Mouse (Mus musculus) liver, embryonic 15.5 days (tissue): ENCODE measurements around the gene Gm5105. TPM values are rescaled to one million over a fixed set of nuclear protein-coding genes. Genes with fewer than 3 reads are reported as not detected.

Source experiments
- ATAC-seq: fragments of 200-750 bp; cut with Nextera tagmentation; 2 replicates; pipeline ENCODE4 v1.8.0; 2017; ENCODE audit warnings: moderate number of reproducible peaks, mild to moderate bottlenecking, moderate library complexity; ENCODE audit not compliant: insufficient read depth
- H3K27ac ChIP-seq: fragments of 300-500 bp; sonication (generic); replicated peaks from 2 replicates; pipeline ENCODE4 v1.5.1; 2015; ENCODE audit warnings: mild to moderate bottlenecking, inconsistent platforms
- H3K27me3 ChIP-seq: fragments of 300-500 bp; sonication (generic); 2 replicates; pipeline ENCODE4 v1.6.1; 2015; ENCODE audit warnings: mild to moderate bottlenecking, inconsistent platforms
- H3K36me3 ChIP-seq: fragments of 300-500 bp; sonication (generic); replicated peaks from 2 replicates; pipeline ENCODE4 v1.6.1; 2015; ENCODE audit warnings: moderate library complexity, mild to moderate bottlenecking, inconsistent platforms
- H3K4me1 ChIP-seq: fragments of 300-500 bp; sonication (generic); replicated peaks from 2 replicates; pipeline ENCODE4 v1.6.1; 2015; ENCODE audit warnings: inconsistent platforms
- H3K4me2 ChIP-seq: fragments of 300-500 bp; sonication (generic); 2 replicates; pipeline ENCODE4 v1.6.1; 2015; ENCODE audit warnings: moderate library complexity, mild to moderate bottlenecking, inconsistent platforms
- H3K4me3 ChIP-seq: fragments of 300-500 bp; sonication (generic); replicated peaks from 2 replicates; pipeline ENCODE4 v1.5.1; 2015; ENCODE audit warnings: mild to moderate bottlenecking, inconsistent platforms
- H3K9ac ChIP-seq: fragments of 300-500 bp; sonication (generic); 2 replicates; pipeline ENCODE4 v1.6.1; 2015; ENCODE audit warnings: moderate library complexity, mild to moderate bottlenecking, inconsistent platforms
- H3K9me3 ChIP-seq: fragments of 300-500 bp; sonication (generic); replicated peaks from 2 replicates; pipeline ENCODE4 v1.6.1; 2016; ENCODE audit warnings: inconsistent platforms
- WGBS: fragments of 180-500 bp; shearing (Covaris S2); methylation state at CpG from one replicate; pipeline ENCODE4 v1.1.7; 2015; ENCODE audit warnings: mixed read lengths; ENCODE audit not compliant: insufficient replicate concordance; 5-methylcytosine and 5-hydroxymethylcytosine counted together
- polyA plus RNA-seq: library from polyadenylated mRNA; unstranded; fragments of >200 nt; fragmentation: Nextera tagmentation; extraction: Ambion mirVana; gene quantifications from 2 replicates; pipeline ENCODE4 v1.2.1, GENCODE M21; 2015

Gene Gm5105
- polyA plus RNA-seq, 1 experiment from 2014 or later = 0.09 TPM

GRCm38 (mm10) chr3:138095301-138095700, 28.1 kb upstream of the Gm5105 start:
- Histone ChIP-seq H3K4me2 (no peak overlapping the region), H3K27ac (no peak overlapping the region), H3K4me1 (no peaks in the 10 kb centered on the region), H3K4me3 (no peak overlapping the region), H3K9me3 (no peaks in the 10 kb centered on the region), H3K9ac (no peak overlapping the region), H3K36me3 (0 out of 2 replicates have a peak, but pooled peaks cover 5% of the 10 kb centered on the region), H3K27me3 (no peaks in the 10 kb centered on the region)
- WGBS = 39% methylated on average over 3 of the region's 3 CpGs
- ATAC-seq = no peak

GRCm38 (mm10) chr3:138083896-138084295, 16.7 kb upstream of the Gm5105 start:
- no peak for ATAC-seq
- no peaks in the 10 kb centered on the region for H3K9me3 ChIP-seq
- H3K9ac ChIP-seq = no peak overlapping the region
- no peaks in the 10 kb centered on the region for H3K36me3 ChIP-seq
- 64% methylated on average over 4 of the region's 4 CpGs for WGBS
- no peak overlapping the region for H3K4me3 ChIP-seq
- no peaks in the 10 kb centered on the region for H3K27me3 ChIP-seq
- H3K4me1 ChIP-seq = no peaks in the 10 kb centered on the region
- H3K4me2 ChIP-seq = no peak overlapping the region
- H3K27ac ChIP-seq = no peak overlapping the region

- WGBS = 62% methylated on average over 1 of the region's 1 CpGs
- no peaks in the 10 kb centered on the region for H3K4me1 ChIP-seq
- no peak overlapping the region for H3K9ac ChIP-seq
- no peak for ATAC-seq
- no peaks in the 10 kb centered on the region for H3K9me3 ChIP-seq
- no peak overlapping the region for H3K4me2 ChIP-seq
- H3K36me3 ChIP-seq = no peaks in the 10 kb centered on the region
- H3K27me3 ChIP-seq = no peaks in the 10 kb centered on the region
- no peak overlapping the region for H3K4me3 ChIP-seq
- no peak overlapping the region for H3K27ac ChIP-seq
These were observed 16.0 kb upstream of the Gm5105 start for GRCm38 (mm10) chr3:138083073-138083637.

GRCm38 (mm10) chr3:138078701-138079100, 11.5 kb upstream of the Gm5105 start:
- 57% methylated on average over 1 of the region's 1 CpGs for WGBS
- no peak overlapping the region for H3K4me2 ChIP-seq
- H3K4me3 ChIP-seq = no peak overlapping the region
- H3K9me3 ChIP-seq = no peaks in the 10 kb centered on the region
- H3K27me3 ChIP-seq = no peaks in the 10 kb centered on the region
- no peaks in the 10 kb centered on the region for H3K36me3 ChIP-seq
- no peak overlapping the region for H3K27ac ChIP-seq
- no peak overlapping the region for H3K9ac ChIP-seq
- H3K4me1 ChIP-seq = no peaks in the 10 kb centered on the region
- ATAC-seq = no peak

- H3K36me3 ChIP-seq = no peaks in the 10 kb centered on the region
- H3K4me2 ChIP-seq = no peak overlapping the region
- H3K9me3 ChIP-seq = no peaks in the 10 kb centered on the region
- no peaks in the 10 kb centered on the region for H3K4me1 ChIP-seq
- H3K9ac ChIP-seq = no peak overlapping the region
- ATAC-seq = no peak
- no peaks in the 10 kb centered on the region for H3K27me3 ChIP-seq
- H3K4me3 ChIP-seq = no peak overlapping the region
- H3K27ac ChIP-seq = no peak overlapping the region
- WGBS = 59% methylated on average over 11 of the region's 11 CpGs
These were observed 10.5 kb upstream of the Gm5105 start for GRCm38 (mm10) chr3:138077476-138078340.

GRCm38 (mm10) chr3:138075209-138075608, 8.0 kb upstream of the Gm5105 start:
- H3K36me3 ChIP-seq = no peaks in the 10 kb centered on the region
- H3K4me3 ChIP-seq = no peak overlapping the region
- H3K4me2 ChIP-seq = no peak overlapping the region
- H3K9me3 ChIP-seq = no peaks in the 10 kb centered on the region
- no peak overlapping the region for H3K9ac ChIP-seq
- 70% methylated on average over 8 of the region's 8 CpGs for WGBS
- no peaks in the 10 kb centered on the region for H3K4me1 ChIP-seq
- no peak overlapping the region for H3K27ac ChIP-seq
- no peaks in the 10 kb centered on the region for H3K27me3 ChIP-seq
- ATAC-seq = no peak

GRCm38 (mm10) chr3:138074214-138074613, 7.0 kb upstream of the Gm5105 start:
- Histone ChIP-seq H3K9me3 (no peaks in the 10 kb centered on the region), H3K27ac (no peak overlapping the region), H3K4me2 (no peak overlapping the region), H3K9ac (no peak overlapping the region), H3K4me1 (no peaks in the 10 kb centered on the region), H3K36me3 (no peaks in the 10 kb centered on the region), H3K27me3 (no peaks in the 10 kb centered on the region), H3K4me3 (no peak overlapping the region)
- no peak for ATAC-seq
- WGBS = 78% methylated on average over 1 of the region's 1 CpGs

- Histone ChIP-seq H3K9me3 (no peaks in the 10 kb centered on the region), H3K27ac (no peak overlapping the region), H3K9ac (no peak overlapping the region), H3K4me1 (no peaks in the 10 kb centered on the region), H3K36me3 (no peaks in the 10 kb centered on the region), H3K4me2 (no peak overlapping the region), H3K4me3 (no peak overlapping the region), H3K27me3 (no peaks in the 10 kb centered on the region)
- WGBS = 69% methylated on average over 10 of the region's 10 CpGs
- ATAC-seq = no peak
These were observed 4.4 kb upstream of the Gm5105 start for GRCm38 (mm10) chr3:138071476-138072073.

GRCm38 (mm10) chr3:138071004-138071403, 3.8 kb upstream of the Gm5105 start:
- Histone ChIP-seq H3K4me3 (no peak overlapping the region), H3K36me3 (no peaks in the 10 kb centered on the region), H3K9me3 (no peaks in the 10 kb centered on the region), H3K4me1 (no peaks in the 10 kb centered on the region), H3K9ac (no peak overlapping the region), H3K4me2 (no peak overlapping the region), H3K27me3 (no peaks in the 10 kb centered on the region), H3K27ac (no peak overlapping the region)
- 7% methylated on average over 1 of the region's 1 CpGs for WGBS
- ATAC-seq = no peak

GRCm38 (mm10) chr3:138069756-138070511, 2.7 kb upstream of the Gm5105 start:
- no peak overlapping the region for H3K4me2 ChIP-seq
- H3K27ac ChIP-seq = no peak overlapping the region
- no peaks in the 10 kb centered on the region for H3K27me3 ChIP-seq
- H3K36me3 ChIP-seq = no peaks in the 10 kb centered on the region
- H3K4me3 ChIP-seq = no peak overlapping the region
- ATAC-seq = no peak
- no peaks in the 10 kb centered on the region for H3K4me1 ChIP-seq
- WGBS = 67% methylated on average over 18 of the region's 18 CpGs
- no peak overlapping the region for H3K9ac ChIP-seq
- H3K9me3 ChIP-seq = no peaks in the 10 kb centered on the region

- ATAC-seq = no peak
- no peaks in the 10 kb centered on the region for H3K9me3 ChIP-seq
- no peak overlapping the region for H3K4me2 ChIP-seq
- no peaks in the 10 kb centered on the region for H3K36me3 ChIP-seq
- H3K4me3 ChIP-seq = no peak overlapping the region
- WGBS = 78% methylated on average over 12 of the region's 12 CpGs
- no peak overlapping the region for H3K27ac ChIP-seq
- H3K27me3 ChIP-seq = no peaks in the 10 kb centered on the region
- no peaks in the 10 kb centered on the region for H3K4me1 ChIP-seq
- H3K9ac ChIP-seq = no peak overlapping the region
These were observed 915 bp upstream of the Gm5105 start for GRCm38 (mm10) chr3:138068103-138068502.
